Mouse (Mus musculus) megakaryocyte progenitor cell, adult 5-6 weeks (primary cell): Measurements from ENCODE around the gene E130114P18Rik. TPM values are rescaled to one million over a fixed set of nuclear protein-coding genes. Genes with fewer than 3 reads are reported as not detected.
A peak's percentile ranks its signal among the peaks of the same experiment; 100 is the strongest.

Experiments
- ATAC-seq: replicated peaks from 2 replicates; pipeline ENCODE4 v1.8.0; 2016; ENCODE audit warnings: mild to moderate bottlenecking, moderate TSS enrichment, inconsistent platforms; ENCODE audit not compliant: poor library complexity
- total RNA-seq, 2 experiments: library from RNA; stranded (forward) in 1 of 2; stranded (reverse) in 1 of 2; fragments of 157-497, 149-512 nt in 1 of 2; fragments of 200-1000 nt in 1 of 2; gene quantifications; 2 replicates each; pipeline versions ENCODE4 v1.2.3 to v1.2.4; 2015 to 2017

Gene E130114P18Rik
- total RNA-seq, 2 experiments from 2014 or later: not detected

DNA sequence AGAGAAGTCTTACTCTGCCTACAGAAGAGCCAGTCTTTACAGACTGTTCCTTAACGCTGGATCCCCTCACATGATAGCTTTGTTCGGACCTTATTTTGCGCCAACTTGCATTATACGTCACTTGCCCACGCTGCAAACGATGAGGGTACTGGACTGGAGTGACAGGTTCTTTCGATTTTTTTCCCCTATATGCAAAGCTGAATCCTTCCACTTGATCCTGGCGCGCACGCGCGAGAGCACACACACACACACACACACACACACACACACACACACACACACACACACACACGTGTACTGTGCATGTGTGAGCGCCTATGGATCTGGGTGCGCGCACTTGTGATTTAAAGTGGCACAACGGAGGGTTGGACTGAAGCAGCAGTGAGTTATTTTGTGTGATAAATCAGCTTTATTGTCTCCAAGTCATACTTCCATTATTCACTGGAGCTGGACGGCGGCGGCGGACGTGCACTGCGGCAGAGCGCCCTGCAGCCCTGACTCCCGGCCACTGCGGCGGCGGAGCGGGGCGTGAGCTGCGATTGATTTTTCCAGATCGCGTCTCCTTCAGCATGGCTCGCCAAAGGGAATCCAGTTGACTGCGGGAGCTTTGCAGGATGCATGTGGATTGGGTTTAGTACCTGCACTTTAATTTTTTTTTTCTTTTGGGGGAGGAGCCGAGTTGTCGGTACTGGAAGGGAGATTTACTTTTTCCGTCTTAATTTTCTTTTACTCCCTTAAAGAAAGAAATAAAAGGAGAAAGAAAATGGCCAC is 20.5 kb downstream of the E130114P18Rik start:
- peak; percentile 63 for ATAC-seq

DNA sequence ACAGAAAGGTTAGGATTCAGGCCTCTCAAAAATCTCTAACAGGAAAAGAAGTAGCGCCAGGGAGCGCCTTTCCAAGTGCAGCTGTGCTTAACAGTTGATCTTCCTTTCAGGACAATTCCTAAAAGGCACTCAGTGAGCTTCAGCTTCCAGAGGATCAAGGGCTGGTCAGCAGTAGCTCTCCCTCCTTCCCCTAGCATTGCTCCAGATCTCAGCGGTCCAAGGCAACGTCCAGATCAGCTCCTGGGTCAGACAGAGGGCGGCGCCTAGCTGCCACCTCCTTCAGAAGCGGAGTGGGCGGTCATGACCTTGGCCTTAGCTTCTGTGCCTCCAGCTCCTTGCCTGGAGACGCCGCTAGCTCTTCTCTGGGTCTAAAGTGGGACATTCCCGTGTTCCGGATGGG is 23.6 kb downstream of the E130114P18Rik start:
- ATAC-seq: no peak

DNA sequence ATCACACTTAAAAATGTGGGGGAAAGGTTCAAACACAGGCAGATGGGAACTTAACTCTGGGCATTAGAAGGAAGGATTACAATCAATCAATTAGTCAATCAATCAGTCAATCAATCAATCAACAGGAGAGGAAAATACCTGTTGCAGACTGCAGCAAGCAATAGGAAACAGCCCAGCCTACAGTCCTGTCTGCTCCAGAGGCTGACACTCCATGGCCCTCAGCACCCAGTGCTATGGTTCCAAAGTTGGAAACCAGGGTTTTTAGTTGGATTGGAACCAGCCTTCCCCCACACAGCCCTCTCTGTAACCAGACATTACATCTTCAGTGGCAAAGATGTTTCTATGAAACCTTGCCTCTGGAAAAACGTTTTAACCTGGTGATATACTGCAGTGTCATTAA is 24.4 kb downstream of the E130114P18Rik start:
- ATAC-seq: no peak

DNA sequence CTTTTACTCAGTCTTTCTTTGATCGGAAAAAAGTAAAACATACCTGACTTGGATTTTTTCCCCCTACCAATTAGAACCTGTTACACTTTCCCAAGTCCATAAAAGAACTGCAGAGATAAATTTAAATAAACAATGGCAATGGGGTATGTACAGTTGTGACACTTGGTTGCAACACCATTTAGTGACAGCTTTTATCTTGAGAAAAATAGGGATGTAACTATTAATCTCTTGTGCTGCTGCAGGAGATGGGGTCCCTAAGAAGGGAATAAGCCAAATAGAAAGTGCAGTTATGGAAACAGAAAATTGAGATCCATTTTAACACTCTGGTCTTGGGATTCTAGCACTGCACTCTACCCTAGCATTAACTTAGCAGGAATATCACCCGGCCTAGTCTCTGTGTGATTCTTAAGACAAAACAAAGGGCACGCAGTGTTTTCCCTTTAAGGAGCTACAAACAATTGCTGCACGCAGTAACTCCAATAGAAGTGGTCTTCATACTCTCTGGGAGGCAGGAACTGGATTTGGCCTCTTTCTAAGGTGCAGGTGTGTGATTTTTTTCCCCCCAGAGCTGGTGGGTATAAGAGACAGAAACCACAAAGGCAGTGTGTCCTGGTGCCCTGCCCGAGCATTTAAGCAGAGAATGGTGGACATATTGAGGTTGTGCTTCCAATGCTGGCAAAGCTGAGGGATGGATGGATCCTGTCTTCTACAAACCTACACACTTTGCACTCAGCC is 25.4 kb downstream of the E130114P18Rik start:
- peak; percentile 14 for ATAC-seq

DNA sequence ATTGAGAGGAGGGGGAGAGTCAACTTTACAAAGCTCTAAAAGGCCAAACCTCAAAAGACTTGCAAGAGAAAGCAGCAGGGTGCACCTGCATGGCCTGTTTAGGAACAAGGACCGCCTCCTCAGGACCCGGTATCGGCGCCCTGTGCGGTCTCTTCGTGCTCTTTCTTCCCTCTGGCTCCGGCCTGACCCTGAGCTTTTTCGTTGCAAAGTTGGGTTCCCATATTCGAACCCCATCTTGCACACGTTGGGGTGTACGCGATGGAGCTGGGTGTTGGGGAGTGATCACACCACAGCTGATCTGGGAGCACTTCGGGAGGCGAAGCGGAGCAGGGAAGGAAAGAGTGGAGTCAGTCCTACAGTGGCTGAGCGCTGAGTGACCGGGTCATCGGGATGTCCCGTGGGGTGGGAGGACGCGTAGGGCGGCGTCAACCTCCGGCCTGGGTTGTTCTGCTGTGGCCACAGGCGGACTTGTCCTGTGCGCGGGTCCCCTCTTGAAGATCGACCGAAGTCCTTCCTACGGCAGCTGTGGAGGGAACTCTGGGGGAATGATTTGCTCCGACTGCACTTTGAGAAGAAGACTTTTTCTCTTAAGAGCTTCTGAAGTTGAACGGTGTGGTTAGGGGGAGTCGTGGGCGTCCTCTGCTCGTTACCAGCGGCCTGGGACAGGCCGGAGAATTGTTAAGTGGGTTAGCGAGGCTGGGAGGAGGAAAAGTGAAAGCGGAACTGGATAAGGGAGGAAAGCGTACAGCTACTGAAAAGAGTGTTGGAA is 26.2 kb downstream of the E130114P18Rik start:
- ATAC-seq: peak; percentile 56

DNA sequence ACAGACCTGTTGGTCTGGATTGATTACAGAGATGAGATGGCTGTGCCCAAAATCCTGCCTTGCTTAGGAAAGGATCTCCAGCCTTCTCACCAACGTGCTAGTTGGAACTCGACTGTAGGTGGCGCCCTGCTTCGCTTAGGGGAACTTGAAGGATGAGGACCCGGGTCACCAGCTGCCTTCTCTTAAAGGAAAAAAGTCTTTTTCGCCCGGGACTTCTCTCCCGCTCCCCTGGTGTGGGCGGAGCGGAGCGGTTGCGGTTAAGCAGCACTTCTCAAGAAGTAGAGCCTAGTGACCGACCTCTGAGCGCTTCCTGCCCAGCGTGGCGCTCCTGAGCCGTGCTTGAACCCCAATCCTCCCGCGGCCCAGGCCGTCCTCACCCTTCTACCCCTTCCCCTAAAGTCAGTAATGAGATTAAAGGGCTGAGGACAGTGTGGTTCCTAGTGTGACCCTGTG is 26.8 kb downstream of the E130114P18Rik start:
- peak; percentile 80 for ATAC-seq

DNA sequence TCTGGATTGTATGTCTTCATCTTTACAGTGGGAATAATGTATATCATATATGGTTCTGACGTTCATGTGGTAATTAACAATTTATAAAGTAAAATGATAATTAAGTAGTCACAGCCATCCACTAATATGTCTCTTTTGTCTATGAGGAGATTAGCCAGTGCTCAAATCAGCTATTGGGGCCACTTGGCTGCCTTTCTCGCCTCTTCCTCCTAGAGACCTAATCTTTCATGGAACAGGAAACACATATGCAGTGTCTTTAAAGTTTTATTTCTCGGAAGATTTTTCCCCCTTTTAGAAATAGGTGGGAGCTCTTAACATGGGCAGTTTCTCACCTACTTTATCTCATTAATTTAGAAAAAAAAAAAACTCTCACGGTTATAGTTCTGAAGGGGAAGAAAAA is 27.5 kb downstream of the E130114P18Rik start:
- no peak for ATAC-seq

DNA sequence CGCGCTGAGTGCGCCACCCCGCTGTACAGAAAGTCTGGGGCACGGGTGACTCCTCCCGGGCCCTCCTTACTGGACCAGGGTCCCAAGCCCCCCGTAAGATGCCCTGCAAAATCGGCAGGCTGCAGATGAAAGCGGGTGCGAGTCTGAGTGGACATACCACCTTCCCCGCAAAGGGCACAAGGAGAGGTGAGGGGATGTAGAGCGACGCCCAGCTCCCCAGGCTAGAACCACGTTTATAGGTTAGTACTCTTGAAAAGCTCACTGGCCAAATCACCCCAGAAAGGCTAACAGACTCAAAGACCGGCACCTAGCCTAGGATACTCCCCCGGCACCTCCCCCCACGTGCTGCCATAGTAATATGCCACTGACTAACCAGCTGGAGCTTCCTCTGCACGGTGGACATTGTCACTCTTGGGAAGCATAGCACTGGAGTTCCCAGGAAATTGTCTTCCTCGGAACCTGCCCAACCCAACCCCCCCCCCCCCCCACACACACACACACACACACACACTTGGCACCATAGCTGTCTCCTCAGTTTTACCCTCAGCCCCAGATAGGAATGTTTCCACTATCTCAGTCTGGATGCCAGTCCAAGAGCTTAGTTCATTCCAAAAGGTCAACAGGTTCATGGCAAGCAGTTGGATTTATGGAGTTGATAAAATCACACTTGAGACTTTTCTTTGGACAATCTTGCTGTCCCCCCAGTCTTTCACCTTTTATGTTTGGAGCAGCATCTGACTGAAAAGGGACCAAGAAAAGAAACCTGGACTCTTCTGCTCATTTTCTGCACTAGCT is 31.6 kb downstream of the E130114P18Rik start:
- ATAC-seq: peak; percentile 4; the same call in 1 of the 2 replicates

DNA sequence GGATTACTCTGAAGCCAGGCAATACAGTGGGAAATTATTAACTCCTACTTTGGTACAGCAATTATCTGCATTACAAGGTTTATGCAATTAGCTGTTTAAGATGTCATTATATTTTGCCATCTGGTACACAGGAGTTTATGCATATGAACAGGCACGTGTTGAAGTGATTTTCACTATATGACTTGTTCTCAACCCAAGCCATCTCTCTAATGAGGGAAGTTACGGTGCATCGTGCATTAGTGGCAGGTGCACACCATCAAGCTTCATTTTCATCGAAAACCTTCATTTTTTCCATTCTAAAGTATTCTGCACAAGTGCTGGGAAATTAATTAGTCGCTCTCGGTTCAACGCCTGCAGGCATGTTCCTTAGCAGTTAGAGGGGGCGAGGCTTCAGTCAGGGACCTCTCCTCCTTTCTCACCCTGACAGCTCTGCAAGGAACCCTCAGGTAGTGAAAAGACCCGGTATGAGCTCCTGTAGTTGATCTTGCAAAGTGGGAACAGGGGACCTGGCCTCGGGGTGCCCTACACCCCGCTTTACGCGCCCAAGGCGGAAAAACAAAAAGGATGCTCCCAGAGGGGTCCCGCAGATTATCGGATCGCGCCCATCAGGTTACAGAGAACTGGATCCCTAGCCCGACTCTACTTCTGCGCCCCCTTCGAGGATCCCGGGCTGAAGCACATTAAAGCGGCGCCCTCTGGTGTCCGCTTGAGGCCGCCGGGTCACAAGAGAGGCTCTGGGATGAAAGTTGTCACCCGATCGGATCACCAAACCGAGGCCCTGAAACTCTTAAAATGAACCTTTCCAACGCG is 32.4 kb downstream of the E130114P18Rik start:
- ATAC-seq: peak; percentile 93

DNA sequence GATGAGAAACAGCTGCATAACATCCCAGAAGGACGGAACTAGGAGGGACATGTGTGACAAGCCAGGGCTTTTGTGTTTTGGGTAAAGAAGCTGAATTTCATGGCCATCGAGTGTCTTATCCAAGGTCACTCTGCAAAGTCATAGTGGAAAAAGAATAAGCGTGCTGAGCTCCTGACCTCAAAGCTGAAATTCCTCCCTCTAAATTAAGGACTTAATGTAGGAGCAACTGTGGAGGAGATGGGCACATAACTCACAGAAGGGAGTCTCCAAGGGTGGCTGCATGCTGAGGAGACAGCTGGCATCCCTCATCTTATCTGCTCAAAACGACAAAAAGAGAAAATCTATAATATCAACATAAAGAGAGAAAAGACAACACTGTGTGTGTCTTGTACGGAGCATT is 33.9 kb downstream of the E130114P18Rik start:
- no peak for ATAC-seq

DNA sequence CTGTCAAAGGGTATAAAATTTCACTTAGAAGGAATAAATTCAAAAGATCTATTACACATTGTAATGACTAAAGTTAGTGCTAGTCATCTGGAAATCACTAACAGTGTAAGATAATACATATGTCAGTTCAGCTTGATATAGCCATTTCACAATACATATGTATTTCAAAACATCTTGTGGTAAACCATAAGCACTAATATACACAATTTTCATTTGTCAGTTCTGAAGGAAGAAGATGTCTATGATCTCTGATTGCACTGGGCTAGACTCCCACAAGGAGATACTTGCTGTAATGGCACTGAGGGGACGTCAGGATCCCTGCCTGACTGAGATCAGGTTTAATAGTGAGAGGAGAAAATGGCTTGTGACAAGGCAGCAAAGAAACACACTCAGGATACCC is 44.5 kb downstream of the E130114P18Rik start:
- peak; percentile 71 for ATAC-seq

DNA sequence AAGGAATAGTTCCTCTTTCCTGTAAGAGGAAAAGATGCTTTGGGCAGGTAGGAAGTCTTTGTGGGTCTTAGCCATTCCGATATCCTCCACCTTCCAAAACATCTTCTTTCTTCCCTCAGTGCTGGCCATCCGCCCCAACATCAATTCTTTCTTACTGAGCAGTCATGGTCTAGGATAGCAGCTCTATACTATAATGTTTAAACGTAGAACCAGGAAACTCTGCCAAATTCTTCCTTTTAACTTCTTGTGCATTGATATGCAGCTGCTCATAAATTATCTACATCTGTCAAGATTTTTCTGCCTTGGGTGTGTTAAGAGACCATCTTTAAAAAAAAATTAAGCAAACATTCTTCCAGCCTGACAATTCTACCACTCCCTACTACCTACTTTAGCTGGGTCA is 47.5 kb downstream of the E130114P18Rik start:
- 0 out of 2 replicates have a peak, but pooled peaks have one; percentile 18 for ATAC-seq

DNA sequence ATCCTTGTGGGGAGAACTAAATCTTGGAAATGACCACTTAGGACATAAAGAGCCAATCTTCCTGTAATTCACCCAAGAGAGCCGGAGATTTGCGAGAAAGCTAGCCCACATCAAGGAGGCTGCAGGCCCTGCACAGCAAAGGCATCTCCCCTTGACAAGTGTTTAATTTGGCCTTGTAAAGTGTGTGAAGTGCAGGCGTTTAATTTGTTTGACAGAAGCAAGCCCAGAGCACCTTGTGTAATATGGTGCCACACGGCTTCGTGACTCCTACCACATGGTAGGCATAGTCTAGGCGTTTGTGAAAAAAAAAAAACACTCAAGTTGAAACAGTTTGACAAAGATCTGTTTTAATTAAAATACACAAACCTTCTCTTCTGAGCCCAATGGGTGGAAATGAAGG is 47.9 kb downstream of the E130114P18Rik start:
- ATAC-seq: no peak

DNA sequence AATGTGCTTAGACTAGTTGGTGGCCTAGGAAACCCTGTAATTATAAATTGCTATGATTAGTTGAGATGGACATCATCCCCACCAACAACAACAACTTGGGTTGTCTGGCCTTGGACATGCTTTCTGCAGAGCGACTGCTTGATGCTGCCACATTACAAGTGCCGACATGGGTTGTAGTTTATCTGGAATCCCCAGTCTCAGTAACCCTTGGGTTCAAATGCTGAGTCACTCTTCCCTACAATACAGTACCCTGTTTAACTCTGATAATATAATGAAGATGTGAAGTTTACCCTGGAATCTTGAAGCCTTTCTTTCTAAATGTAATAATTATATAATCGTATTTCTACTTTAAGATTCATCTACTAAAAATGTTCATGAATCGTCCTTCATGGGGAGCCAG is 49.4 kb downstream of the E130114P18Rik start:
- peak; percentile 77 for ATAC-seq

DNA sequence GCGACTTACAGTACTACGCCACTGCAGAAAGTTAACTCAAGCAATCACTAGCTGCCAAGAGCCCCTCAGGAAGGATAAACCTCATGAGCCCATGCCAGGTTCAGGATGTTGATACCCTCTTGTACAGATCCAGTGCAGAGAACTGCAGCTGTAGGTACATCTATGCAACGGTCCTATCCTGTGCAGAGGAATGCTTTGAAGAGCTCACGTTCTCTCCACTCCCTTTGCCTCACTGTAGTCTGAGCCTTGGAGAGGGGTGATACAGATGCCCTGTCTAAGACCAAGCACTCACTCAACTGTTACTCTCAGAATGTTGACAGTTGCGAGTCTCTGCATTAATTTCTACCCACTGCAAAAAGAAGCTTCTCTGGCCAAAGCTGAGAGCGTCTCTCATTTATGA is 54.5 kb downstream of the E130114P18Rik start:
- no peak for ATAC-seq

DNA sequence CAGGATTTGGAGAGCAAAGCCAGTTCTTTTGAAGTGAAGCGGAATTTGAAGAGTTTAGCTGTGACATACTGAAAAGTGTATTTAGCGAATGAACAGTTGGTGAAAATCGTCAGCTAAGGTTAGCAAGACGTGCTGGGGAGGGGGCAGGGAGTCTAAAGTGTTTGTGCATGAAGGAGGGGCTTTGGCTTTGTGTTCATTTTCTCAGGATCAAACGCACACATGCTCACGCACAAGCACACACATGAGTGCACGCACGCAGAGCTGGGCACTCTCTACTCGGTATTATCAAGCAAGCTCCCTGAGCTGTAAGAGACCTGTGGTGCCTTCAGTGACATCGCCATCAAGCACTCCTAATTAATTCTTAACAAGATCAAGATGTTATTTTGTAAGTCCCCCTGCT is 55.2 kb downstream of the E130114P18Rik start:
- no peak for ATAC-seq

DNA sequence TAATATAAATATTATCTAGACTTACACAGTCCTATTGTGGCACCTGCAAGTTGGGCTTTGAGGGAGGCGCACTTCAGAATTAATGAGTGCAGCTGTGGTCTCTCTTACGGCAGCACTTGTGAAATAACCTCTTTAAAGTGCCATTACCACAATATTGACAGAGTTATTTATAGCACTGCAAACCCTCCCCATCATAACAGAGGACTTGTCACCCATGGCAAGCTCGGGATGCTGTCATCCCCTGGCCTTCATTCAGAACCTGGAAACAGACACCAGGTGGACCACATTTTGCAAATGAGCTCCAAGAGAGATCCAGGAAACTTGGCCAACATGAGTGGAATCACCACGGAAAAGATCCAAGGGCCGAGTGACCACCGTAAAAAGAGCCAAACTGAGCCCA is 63.3 kb downstream of the E130114P18Rik start:
- ATAC-seq: 0 out of 2 replicates have a peak, but pooled peaks have one; percentile 37

DNA sequence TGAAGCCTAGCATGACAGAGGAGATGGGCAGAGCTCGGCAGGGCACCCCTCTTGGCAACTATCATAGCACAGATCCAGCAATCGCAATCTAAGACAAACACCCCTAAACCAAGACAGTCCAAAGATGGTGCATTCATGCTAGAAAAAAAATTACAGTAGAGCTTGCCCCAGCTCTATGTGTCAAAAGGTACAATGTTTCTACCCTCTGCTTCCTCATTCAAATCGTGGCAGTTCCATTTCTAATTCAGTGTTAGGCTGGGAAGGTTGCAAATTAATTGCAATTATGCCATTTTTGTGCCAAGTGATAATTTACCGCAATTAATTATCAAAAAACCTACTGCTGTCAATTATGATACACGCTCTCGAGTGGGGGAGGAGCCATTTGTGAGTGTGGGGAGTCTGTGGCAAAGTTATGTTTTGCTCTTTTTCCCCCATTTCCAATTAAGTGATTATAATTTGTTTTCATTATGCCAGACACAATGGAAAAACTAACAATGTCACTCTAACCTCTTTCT is 63.7 kb downstream of the E130114P18Rik start:
- no peak for ATAC-seq

DNA sequence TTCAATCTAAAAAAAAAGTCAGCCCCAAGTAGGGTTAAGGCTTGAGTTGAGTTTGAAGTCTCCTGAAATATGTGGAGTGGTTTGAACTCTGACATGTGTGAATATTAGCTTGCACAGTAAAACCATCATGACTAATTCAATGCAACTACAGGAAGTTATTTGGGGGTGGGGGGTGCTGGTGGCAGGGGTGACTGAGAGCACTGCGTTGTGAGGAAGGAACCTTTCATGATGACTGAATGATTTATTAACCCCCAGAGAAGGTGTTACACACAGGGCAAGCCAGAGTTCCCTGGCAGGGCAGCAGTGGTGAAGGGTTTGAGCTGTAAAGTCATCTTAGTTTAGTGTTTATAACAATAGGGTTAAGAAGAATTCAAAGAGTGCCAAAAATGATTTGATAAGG is 65.3 kb downstream of the E130114P18Rik start:
- ATAC-seq: no peak
